Comparison of ENCODE assay signal across 25 mouse cellular contexts in genomic region chr5:86926426-86926825, GRCm38 (mm10). TPM values are rescaled to one million over a fixed set of nuclear protein-coding genes. Genes with fewer than 3 reads are reported as not detected.
"Had no signal": no experiment of that assay in that cellular context is flagged by ENCODE, and none has a peak within 500 bp of the region (broad histone marks: within the 10 kb centered on the region; RNA-seq: fewer than 3 reads in every experiment).

Ugt2b1 (minus strand) TSS chr5:86926530.

- H3K4me3 ChIP-seq: midbrain, embryonic 10.5 days; midbrain, embryonic 12.5 days; myocyte; neural tube, embryonic 13.5 days; neural tube, embryonic 15.5 days had no signal

- H3K27ac ChIP-seq: midbrain, embryonic 10.5 days; midbrain, embryonic 12.5 days; neural tube, embryonic 13.5 days; neural tube, embryonic 15.5 days had no signal

- H3K4me2 ChIP-seq: lung, embryonic 14.5 days; midbrain, embryonic 12.5 days; neural tube, embryonic 13.5 days; neural tube, embryonic 15.5 days had no signal

- H3K4me1 ChIP-seq: midbrain, embryonic 10.5 days; midbrain, embryonic 12.5 days; neural tube, embryonic 13.5 days; neural tube, embryonic 15.5 days had no signal

- H3K9me3 ChIP-seq: midbrain, embryonic 10.5 days; midbrain, embryonic 12.5 days; neural tube, embryonic 13.5 days; neural tube, embryonic 15.5 days had no signal

- DNase-seq: lung, embryonic 14.5 days; lung, postnatal 10 days; lung, postnatal 4 days; midbrain, embryonic 14.5 days; retina, postnatal 1 day; right cerebral cortex, adult 18-20 months; right cerebral cortex, postnatal 25 days; right cerebral cortex, postnatal 4 days; spleen, adult 18-20 months; thymus, adult 18-20 months; thymus, postnatal 14 days; thymus, postnatal 36 days had no signal

- H3K9ac ChIP-seq: lung, embryonic 14.5 days; midbrain, embryonic 12.5 days; neural tube, embryonic 13.5 days; neural tube, embryonic 15.5 days had no signal

- ATAC-seq: midbrain, embryonic 16.5 days had no signal

- H3K36me3 ChIP-seq: midbrain, embryonic 10.5 days; midbrain, embryonic 12.5 days; neural tube, embryonic 13.5 days; neural tube, embryonic 15.5 days had no signal

- H3K27me3 ChIP-seq: midbrain, embryonic 12.5 days; neural tube, embryonic 13.5 days; neural tube, embryonic 15.5 days had no signal

RNA-seq across cellular contexts. Expression of gene Ugt2b1, which starts in this region (rescaled TPM):
- total RNA-seq: megakaryocyte, adult 5-6 weeks; megakaryocyte-erythroid progenitor cell, adult 5-6 weeks had no signal
- polyA plus RNA-seq: lung, embryonic 14.5 days; lung, embryonic 16.5 days; midbrain, embryonic 10.5 days; midbrain, embryonic 12.5 days; midbrain, embryonic 14.5 days; midbrain, embryonic 16.5 days; myocyte; neural tube, embryonic 11.5 days; neural tube, embryonic 13.5 days; neural tube, embryonic 15.5 days; small intestine, adult 2 months; stomach, embryonic 14.5 days; stomach, embryonic 16.5 days had no signal
